Mouse (Mus musculus) heart, adult 2 months (tissue): ENCODE measurements around the gene Cox10. TPM values are rescaled to one million over a fixed set of nuclear protein-coding genes. Genes with fewer than 3 reads are reported as not detected.

Experiments
- DNase-seq, 2 experiments: peaks; one replicate each; pipeline ENCODE4 v3.0.0; 2021
- H3K27ac ChIP-seq: fragments of 200-600 bp; 2 replicates; pipeline ENCODE4 v1.8.1; 2022
- H3K27me3 ChIP-seq: fragments of 200-500 bp; 2 replicates; pipeline ENCODE4 v1.6.1; 2012; ENCODE audit warnings: mild to moderate bottlenecking, low read length, inconsistent platforms, mixed read lengths; ENCODE audit not compliant: control insufficient read depth, insufficient read depth
- H3K36me3 ChIP-seq: fragments of 200-500 bp; 2 replicates; pipeline ENCODE4 v1.6.1; 2012; ENCODE audit warnings: low read length, inconsistent platforms; ENCODE audit not compliant: control insufficient read depth, insufficient read depth
- H3K4me1 ChIP-seq: fragments of 200-500 bp; 2 replicates; pipeline ENCODE4 v1.6.1; 2011; ENCODE audit warnings: low read length; ENCODE audit not compliant: control insufficient read depth, insufficient read depth
- H3K4me3 ChIP-seq: fragments of 200-600 bp; 2 replicates; pipeline ENCODE4 v1.8.1; 2022
- H3K79me2 ChIP-seq: fragments of 200-500 bp; replicated peaks from 2 replicates; pipeline ENCODE4 v1.6.1; 2012; ENCODE audit warnings: mild to moderate bottlenecking, inconsistent platforms, low read length, moderate library complexity, mixed read lengths; ENCODE audit not compliant: control insufficient read depth, insufficient read depth
- H3K9ac ChIP-seq: fragments of 200-500 bp; 2 replicates; pipeline ENCODE4 v1.6.1; 2012; ENCODE audit warnings: low read depth, mild to moderate bottlenecking, control low read depth, inconsistent platforms, low read length, mixed read lengths
- CTCF ChIP-seq: fragments of 200-600 bp; IDR thresholded peaks from 2 replicates; pipeline ENCODE4 v1.8.1; 2022; ENCODE audit warnings: antibody characterized with exemption, mild to moderate bottlenecking, moderate library complexity
- EP300 ChIP-seq: fragments of 200-500 bp; IDR thresholded peaks from 2 replicates; pipeline ENCODE4 v1.6.1; 2011; ENCODE audit warnings: low read depth, low read length, control low read depth; ENCODE audit not compliant: insufficient read depth
- POLR2A ChIP-seq: fragments of 200-500 bp; IDR thresholded peaks from 2 replicates; pipeline ENCODE4 v1.6.1; 2011; ENCODE audit warnings: mild to moderate bottlenecking, low read depth, low read length, control low read depth; ENCODE audit not compliant: insufficient read depth
- WGBS: fragments of 180-500 bp; shearing (Covaris S2); methylation state at CpG from one replicate; pipeline ENCODE4 v1.1.7; 2018; 5-methylcytosine and 5-hydroxymethylcytosine counted together
- intact Hi-C: fragments of 180-260 bp; cut with DNase I; formaldehyde crosslinking; loops from one replicate; pipeline ENCODE4 v1.15.1; 2025
- polyA plus RNA-seq: library from polyadenylated mRNA; depleted of rRNA; stranded (reverse); fragments of >200 nt; gene quantifications from 2 replicates; pipeline ENCODE4 v1.2.3, GENCODE M21; 2012
- total RNA-seq, 2 experiments: library from RNA; stranded (reverse); gene quantifications; 2 replicates each; pipeline ENCODE4 v1.2.3; 2021

Cox10 gene
- total and polyA plus RNA-seq, 3 experiments, result 52.9 to 81.0 (median 67.4) TPM

DNA sequence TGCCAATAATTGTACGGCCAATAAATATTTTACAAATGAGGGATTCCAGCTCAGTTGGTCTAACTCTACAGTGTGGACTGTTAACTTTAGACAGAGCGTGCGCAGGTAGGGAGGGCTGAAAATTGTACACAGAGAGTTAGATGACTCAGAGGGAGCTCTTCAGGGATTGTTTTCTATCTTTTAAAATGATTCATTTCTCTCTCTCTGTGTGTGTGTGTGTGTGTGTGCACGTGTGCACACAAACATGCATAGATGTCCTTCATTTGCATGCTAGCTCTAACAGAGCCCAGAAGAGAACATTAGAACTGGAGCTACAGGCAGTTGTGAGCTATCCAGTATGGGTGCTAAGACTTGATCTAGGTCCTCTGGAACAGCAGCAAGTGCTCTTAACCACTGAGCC lies 17.0 kb downstream of the Cox10 start:
- 96% methylated on average over 4 of the region's 4 CpGs for WGBS

DNA sequence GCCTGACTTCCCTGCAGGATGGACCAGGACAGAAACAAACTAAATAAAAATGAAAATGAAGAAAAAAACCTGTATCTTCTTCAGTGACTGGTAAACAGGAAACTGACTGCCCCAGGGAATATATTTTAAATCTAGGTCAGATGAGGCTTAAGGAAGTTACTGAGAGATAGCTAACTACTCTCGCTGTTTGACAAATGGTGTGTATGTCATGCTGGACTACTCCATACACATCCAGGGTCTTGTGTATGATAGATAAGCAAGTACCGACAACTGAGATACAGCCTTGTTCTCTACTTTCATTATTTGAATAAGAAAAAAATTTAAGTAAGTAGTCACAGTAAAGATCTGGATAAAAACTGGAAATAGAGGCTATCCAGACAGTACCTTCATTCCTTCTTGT lies 20.0 kb downstream of the Cox10 start:
- H3K4me3 ChIP-seq, result no peak overlapping the region
- intact Hi-C loops, result no loop called here
- 55% methylated on average over 2 of the region's 2 CpGs for WGBS
- H3K36me3 ChIP-seq, result peaks cover 6% of the 10 kb centered on the region; the same call in 1 of the 2 replicates
- H3K79me2 ChIP-seq, result peaks cover 4% of the 10 kb centered on the region
- DNase-seq, result no peak
- no peaks in the 10 kb centered on the region for H3K27me3 ChIP-seq
- H3K27ac ChIP-seq, result peak overlapping the region; percentile 4; the same call in 1 of the 2 replicates
- TF ChIP-seq EP300, result no peak
- TF ChIP-seq POLR2A, result no peak
- TF ChIP-seq CTCF, result no peak
- peaks cover 2% of the 10 kb centered on the region; the same call in 1 of the 2 replicates for H3K4me1 ChIP-seq
- no peak overlapping the region for H3K9ac ChIP-seq

More for the DNA sequence above, 17.0 kb downstream of the Cox10 start:
- Histone ChIP-seq H3K79me2 (no peaks in the 10 kb centered on the region), H3K36me3 (peaks cover 6% of the 10 kb centered on the region), H3K4me1 (no peaks in the 10 kb centered on the region; the same call in 1 of the 2 replicates), H3K27ac (no peak overlapping the region), H3K9ac (no peak overlapping the region), H3K4me3 (no peak overlapping the region), H3K27me3 (no peaks in the 10 kb centered on the region)
- no peak for TF ChIP-seq EP300
- TF ChIP-seq POLR2A, result no peak
- TF ChIP-seq CTCF, result no peak
- no peak for DNase-seq
- intact Hi-C loops, result no loop called here

- no peak for DNase-seq
- Histone ChIP-seq H3K36me3 (peaks cover 6% of the 10 kb centered on the region; the same call in 1 of the 2 replicates), H3K79me2 (peaks cover 4% of the 10 kb centered on the region), H3K27ac (peak overlapping the region; percentile 4; the same call in 1 of the 2 replicates), H3K4me3 (no peak overlapping the region), H3K27me3 (no peaks in the 10 kb centered on the region), H3K4me1 (peaks cover 2% of the 10 kb centered on the region; the same call in 1 of the 2 replicates), H3K9ac (no peak overlapping the region)
- 72% methylated on average over 3 of the region's 3 CpGs for WGBS
- intact Hi-C loops, result no loop called here
- no peak for TF ChIP-seq CTCF
- no peak for TF ChIP-seq EP300
Observed at GRCm38 (mm10) chr11:64058474-64058873, 20.8 kb downstream of the Cox10 start.

DNA sequence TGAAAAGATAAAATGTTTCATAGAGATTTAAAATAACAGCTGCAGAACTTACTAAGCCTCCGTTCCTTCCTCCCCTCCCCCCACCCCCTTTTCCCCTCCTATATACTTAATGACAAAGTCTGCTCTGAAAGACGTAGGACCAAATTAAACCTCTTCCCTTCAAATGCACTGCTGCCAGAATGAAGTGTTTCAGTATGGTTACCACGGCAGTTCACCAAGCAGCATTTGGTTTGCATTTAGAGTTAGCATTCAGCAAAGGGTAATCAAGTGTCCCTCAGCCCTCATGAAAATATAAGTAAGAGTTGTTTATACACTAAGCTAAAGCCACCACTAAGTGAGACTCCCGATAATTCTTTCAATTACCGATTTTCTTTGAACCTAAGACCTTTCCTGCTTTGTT lies 25.9 kb downstream of the Cox10 start:
- Histone ChIP-seq H3K4me1 (peaks cover 2% of the 10 kb centered on the region; the same call in 1 of the 2 replicates), H3K36me3 (peaks cover 1% of the 10 kb centered on the region; the same call in 1 of the 2 replicates), H3K9ac (no peak overlapping the region), H3K27ac (no peak overlapping the region), H3K27me3 (no peaks in the 10 kb centered on the region), H3K79me2 (peaks cover 4% of the 10 kb centered on the region), H3K4me3 (no peak overlapping the region)
- no peak for DNase-seq
- 88% methylated on average over 5 of the region's 5 CpGs for WGBS
- intact Hi-C loops, result loop anchor here (2.0 kb wide), 1 partner anchor 15 kb away; no protein-coding TSS in a partner anchor
- TF ChIP-seq EP300, result no peak
- no peak for TF ChIP-seq POLR2A
- no peak for TF ChIP-seq CTCF

- Histone ChIP-seq H3K4me3 (no peak overlapping the region), H3K36me3 (no peaks in the 10 kb centered on the region), H3K79me2 (peaks cover 4% of the 10 kb centered on the region), H3K9ac (no peak overlapping the region), H3K4me1 (peaks cover 2% of the 10 kb centered on the region; the same call in 1 of the 2 replicates), H3K27me3 (no peaks in the 10 kb centered on the region), H3K27ac (no peak overlapping the region)
- 49% methylated on average over 9 of the region's 9 CpGs for WGBS
- TF ChIP-seq POLR2A (no peak), EP300 (no peak), CTCF (no peak)
- no peak for DNase-seq
- intact Hi-C loops, result no loop called here
Observed at GRCm38 (mm10) chr11:64051195-64051968, 27.9 kb downstream of the Cox10 start.

- intact Hi-C loops, result no loop called here
- H3K27ac ChIP-seq, result no peak overlapping the region
- H3K4me1 ChIP-seq, result no peaks in the 10 kb centered on the region; the same call in 1 of the 2 replicates
- no peaks in the 10 kb centered on the region for H3K27me3 ChIP-seq
- H3K4me3 ChIP-seq, result no peak overlapping the region
- H3K79me2 ChIP-seq, result no peaks in the 10 kb centered on the region
- H3K36me3 ChIP-seq, result no peaks in the 10 kb centered on the region
- TF ChIP-seq CTCF (no peak), POLR2A (no peak), EP300 (no peak)
- no peak overlapping the region for H3K9ac ChIP-seq
- WGBS, result 66% methylated on average over 13 of the region's 13 CpGs
- DNase-seq, result no peak
Observed at GRCm38 (mm10) chr11:64047432-64047831, 31.8 kb downstream of the Cox10 start.
